Mouse (Mus musculus) lung, postnatal 36 days (tissue): ENCODE data around the gene Rap2a.

Experiments
- DNase-seq: peaks from one replicate; pipeline ENCODE4 v3.0.0; 2022; ENCODE audit warnings: mixed read lengths

The Rap2a gene

GRCm38 (mm10) chr14:120500021-120500560 lies 21.8 kb downstream of the Rap2a start:
- DNase-seq, result peak; percentile 49

GRCm38 (mm10) chr14:120500791-120501190 lies 22.5 kb downstream of the Rap2a start:
- DNase-seq, result no peak

GRCm38 (mm10) chr14:120503641-120504040 lies 25.4 kb downstream of the Rap2a start:
- no peak for DNase-seq

- no peak for DNase-seq
Observed at GRCm38 (mm10) chr14:120504423-120504822, 26.2 kb downstream of the Rap2a start.

- DNase-seq, result peak; percentile 73
Observed at GRCm38 (mm10) chr14:120504928-120505461, 26.8 kb downstream of the Rap2a start.

- no peak for DNase-seq
Observed at GRCm38 (mm10) chr14:120505918-120506317, 27.7 kb downstream of the Rap2a start.

- no peak for DNase-seq
Observed at GRCm38 (mm10) chr14:120507516-120507915, 29.3 kb downstream of the Rap2a start.

GRCm38 (mm10) chr14:120508566-120509365 lies 30.5 kb downstream of the Rap2a start:
- no peak for DNase-seq

GRCm38 (mm10) chr14:120509366-120509640 lies 31.1 kb downstream of the Rap2a start:
- no peak for DNase-seq

GRCm38 (mm10) chr14:120511821-120512220 lies 33.6 kb downstream of the Rap2a start:
- DNase-seq, result no peak

GRCm38 (mm10) chr14:120514821-120515271 lies 36.6 kb downstream of the Rap2a start:
- peak; percentile 68 for DNase-seq

- peak; percentile 67 for DNase-seq
Observed at GRCm38 (mm10) chr14:120515376-120515775, 37.1 kb downstream of the Rap2a start.

GRCm38 (mm10) chr14:120518706-120519105 lies 40.5 kb downstream of the Rap2a start:
- DNase-seq, result no peak

- no peak for DNase-seq
Observed at GRCm38 (mm10) chr14:120519921-120520320, 41.7 kb downstream of the Rap2a start.

GRCm38 (mm10) chr14:120520843-120521242 lies 42.6 kb downstream of the Rap2a start:
- no peak for DNase-seq

GRCm38 (mm10) chr14:120523296-120523695 lies 45.1 kb downstream of the Rap2a start:
- no peak for DNase-seq

- no peak for DNase-seq
Observed at GRCm38 (mm10) chr14:120525644-120526043, 47.4 kb downstream of the Rap2a start.

GRCm38 (mm10) chr14:120533301-120533700 lies 55.1 kb downstream of the Rap2a start:
- DNase-seq, result no peak

GRCm38 (mm10) chr14:120534841-120535271 lies 56.6 kb downstream of the Rap2a start:
- no peak for DNase-seq

GRCm38 (mm10) chr14:120535446-120535845 lies 57.2 kb downstream of the Rap2a start:
- DNase-seq, result no peak

GRCm38 (mm10) chr14:120535924-120536323 lies 57.7 kb downstream of the Rap2a start:
- no peak for DNase-seq

GRCm38 (mm10) chr14:120539128-120539527 lies 60.9 kb downstream of the Rap2a start:
- no peak for DNase-seq

- no peak for DNase-seq
Observed at GRCm38 (mm10) chr14:120539626-120540025, 61.4 kb downstream of the Rap2a start.

GRCm38 (mm10) chr14:120542445-120542844 lies 64.2 kb downstream of the Rap2a start:
- DNase-seq, result no peak
